Mouse (Mus musculus): ENCODE results near the gene Nktr.

The Nktr gene

DNA sequence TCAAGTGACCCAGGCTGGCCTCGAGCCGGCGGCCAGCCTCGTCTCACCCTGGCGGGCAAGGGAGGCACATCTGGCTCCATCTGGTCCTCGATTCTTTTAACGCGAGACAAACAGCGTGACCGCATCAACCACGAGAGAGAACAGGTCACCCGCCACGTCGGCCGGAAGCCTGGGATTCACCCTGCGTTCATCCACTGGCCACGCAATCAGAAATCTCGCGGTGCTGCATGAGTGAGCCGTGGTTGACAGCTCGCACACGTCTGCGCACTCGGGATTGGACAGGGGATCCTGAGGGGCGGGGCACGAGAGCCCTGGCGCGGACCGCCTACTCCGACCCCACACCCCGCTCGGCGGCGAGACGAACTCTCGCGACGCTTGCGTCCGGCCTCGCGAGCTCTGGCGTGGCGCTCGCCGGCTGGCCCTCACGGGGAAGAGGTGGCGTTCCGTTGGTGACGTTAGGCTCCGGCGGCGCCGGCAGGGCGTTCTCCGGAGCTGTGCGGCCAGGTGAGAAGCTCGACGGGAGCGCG, at the start of gene Nktr:
Gene Nktr, plus strand, starts transcription at position 378 of the 527 bp plus-strand sequence.
- DNase-seq (ENCODE audit: low spot score): peak; percentile 98

DNA sequence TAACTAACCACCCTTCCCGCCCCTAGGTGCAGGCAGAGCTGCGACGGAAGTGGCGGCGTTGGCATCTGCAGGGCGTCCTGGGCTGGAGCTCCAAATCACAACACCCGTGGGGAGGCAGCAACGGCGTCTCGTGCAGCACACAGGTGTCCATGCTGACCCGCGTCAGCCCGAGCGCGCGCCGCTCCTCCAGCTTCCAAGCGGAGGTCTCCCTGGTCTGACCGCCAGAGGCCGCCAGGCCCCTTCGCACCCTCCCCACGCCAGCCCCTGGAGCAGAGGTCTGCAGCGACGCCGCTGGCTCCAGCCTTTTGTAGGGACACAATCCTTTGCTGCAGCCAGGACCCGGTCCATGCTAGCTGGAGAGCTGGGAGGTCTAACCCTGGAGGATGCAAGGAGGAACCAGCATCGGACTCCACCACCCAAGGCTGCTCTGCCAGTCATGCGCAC, 49.6 kb upstream of the Nktr start:
- DNase-seq (ENCODE audit: low spot score): peak; percentile 73

- peak; percentile 19 for DNase-seq (ENCODE audit: low spot score)
Observed at GRCm38 (mm10) chr9:121671300-121671699, 47.7 kb upstream of the Nktr start.

DNA sequence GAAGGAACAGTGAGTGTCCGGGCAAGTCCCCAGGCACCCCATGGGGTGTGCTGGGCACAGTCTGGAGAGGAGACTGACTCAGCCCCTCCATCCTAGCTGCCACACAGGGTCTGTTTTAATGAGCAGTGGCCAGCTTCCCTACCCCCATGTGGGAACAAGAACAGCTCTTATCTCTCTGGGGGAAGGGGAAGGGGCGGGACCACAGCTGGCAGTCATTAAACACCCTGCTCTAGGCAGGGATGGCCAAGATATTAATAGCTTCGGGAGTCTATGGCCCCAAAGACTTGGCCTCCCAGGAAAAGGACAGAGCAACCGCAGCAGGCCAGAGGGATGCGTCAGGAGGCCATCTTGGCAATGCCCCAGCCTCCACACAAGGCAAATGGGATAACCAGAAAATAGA, 46.7 kb upstream of the Nktr start:
- no peak for DNase-seq (ENCODE audit: low spot score)

DNA sequence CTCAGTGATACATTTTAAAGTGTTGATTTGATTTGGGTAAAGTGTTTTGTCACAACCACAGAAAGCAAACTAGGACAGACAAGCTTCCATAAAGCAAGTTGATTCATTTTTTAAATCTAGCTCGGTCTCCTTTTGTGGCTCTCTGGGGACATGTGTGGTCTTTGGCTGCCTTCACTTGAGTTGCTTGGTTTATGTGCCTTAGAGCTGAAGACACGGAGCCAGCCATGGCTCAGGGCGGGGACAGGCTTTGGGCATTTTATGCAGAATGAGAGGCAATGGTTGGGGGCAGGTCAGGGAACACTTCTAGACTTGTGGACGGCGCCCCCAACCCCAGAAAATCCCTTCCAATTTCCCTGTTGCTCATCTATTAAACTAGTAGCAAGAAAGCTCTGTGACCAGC, 45.3 kb upstream of the Nktr start:
- DNase-seq (ENCODE audit: low spot score): no peak

- DNase-seq (ENCODE audit: low spot score): no peak
Observed at GRCm38 (mm10) chr9:121675011-121675410, 44.0 kb upstream of the Nktr start.

DNA sequence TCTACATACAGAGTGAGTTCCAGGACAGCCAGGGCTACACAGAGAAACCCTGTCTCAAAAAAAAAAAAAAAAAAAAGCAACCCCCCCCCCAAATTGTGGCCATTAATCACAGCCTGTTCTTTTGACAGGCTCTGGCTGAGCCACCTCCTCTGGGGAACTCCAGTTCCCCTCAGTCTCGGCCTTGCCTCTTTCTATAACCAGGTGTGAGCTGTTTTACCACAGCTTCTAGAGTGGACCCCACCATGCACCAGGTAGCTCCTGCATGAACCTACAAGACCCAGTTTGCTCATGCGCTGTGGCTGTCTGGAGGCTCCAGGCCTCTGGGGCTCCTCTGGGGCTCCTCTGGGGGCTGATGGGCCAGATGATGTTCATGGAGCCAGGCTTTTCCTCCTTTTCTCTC, 43.4 kb upstream of the Nktr start:
- DNase-seq (ENCODE audit: low spot score): no peak

- no peak for DNase-seq (ENCODE audit: low spot score)
Observed at GRCm38 (mm10) chr9:121677069-121677468, 41.9 kb upstream of the Nktr start.

DNA sequence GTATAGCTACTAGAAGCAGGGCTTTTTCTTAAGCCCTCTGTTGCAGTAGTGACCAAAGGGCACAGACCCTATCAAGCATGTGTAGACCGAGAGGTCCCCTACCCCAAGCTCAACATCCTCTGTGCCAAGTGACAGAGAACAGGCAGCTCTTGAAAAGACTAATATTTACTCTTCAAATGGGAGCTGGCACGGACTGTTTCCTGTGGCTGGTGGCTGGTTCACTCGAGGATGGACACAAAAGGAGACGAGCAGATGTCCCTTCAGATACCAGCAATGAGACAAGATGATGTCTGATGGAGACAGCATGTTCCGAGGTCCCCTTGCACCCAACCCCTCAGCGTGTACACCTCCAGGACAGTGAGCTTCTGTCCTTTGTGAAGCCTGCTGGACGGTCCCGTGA, 41.5 kb upstream of the Nktr start:
- DNase-seq (ENCODE audit: low spot score): no peak

DNA sequence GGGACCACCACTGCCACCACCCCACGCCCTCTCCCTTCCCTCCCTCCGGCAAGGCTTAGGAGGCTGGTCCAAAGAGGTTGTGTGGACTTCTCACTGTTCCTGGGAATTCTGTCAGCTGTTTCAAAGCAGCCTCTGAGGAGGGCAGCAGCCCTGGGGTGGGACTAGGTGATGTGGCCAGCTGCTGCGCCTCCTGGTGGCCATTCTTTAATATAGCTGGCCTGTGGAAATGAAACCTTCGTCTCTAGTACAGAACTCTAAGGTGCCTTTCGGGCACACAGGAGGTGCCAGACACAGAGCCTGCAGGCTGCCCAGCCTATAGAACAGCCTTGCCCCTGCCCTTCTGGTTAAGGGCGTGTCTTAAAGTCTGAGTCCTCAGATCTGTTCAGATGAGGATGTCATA, 39.4 kb upstream of the Nktr start:
- DNase-seq (ENCODE audit: low spot score): peak; percentile 41

DNA sequence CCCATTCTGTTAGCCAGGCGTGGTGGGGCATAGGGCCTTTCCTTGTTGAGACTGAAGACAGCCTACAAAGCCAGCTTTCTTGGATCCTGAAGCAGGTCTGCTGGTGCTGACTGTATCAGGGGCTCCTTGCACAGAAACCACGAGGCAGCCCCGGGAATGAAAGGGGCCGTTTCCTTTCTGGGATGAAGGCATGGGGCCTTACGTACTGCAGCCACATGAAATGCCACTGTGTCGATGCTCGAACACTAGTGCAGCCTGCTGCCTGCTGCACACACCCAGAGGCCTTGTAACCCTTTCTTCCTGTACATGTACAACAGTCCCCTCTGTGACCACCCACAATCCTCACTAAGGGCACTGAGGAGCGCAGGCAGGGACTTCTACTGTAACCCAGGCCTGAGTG, 37.8 kb upstream of the Nktr start:
- no peak for DNase-seq (ENCODE audit: low spot score)

GRCm38 (mm10) chr9:121682037-121682680, 36.8 kb upstream of the Nktr start:
- DNase-seq (ENCODE audit: low spot score): no peak

GRCm38 (mm10) chr9:121684702-121685101, 34.3 kb upstream of the Nktr start:
- no peak for DNase-seq (ENCODE audit: low spot score)

- no peak for DNase-seq (ENCODE audit: low spot score)
Observed at GRCm38 (mm10) chr9:121690200-121690651, 28.7 kb upstream of the Nktr start.

- no peak for DNase-seq (ENCODE audit: low spot score)
Observed at GRCm38 (mm10) chr9:121690734-121691133, 28.2 kb upstream of the Nktr start.

GRCm38 (mm10) chr9:121694736-121695135, 24.2 kb upstream of the Nktr start:
- DNase-seq (ENCODE audit: low spot score): no peak

DNA sequence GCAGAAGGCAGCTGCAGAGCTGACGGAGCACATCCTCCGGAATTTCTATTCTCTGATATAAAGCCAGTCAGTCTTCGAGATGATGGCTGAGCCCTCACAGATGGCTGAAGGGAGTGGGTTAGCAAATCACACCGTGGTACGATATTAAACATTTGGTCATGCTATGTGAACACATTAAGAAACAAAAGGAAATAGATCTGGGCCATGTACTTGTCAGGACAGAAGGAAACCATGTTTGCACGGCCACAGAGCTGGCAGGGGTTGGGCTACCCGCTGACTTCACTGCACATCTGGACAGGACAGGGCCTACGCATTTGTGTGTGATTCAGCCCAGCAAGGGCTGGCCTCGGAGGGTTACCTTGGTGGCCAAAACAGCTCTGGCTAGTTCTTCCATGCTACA, 22.3 kb upstream of the Nktr start:
- no peak for DNase-seq (ENCODE audit: low spot score)

DNA sequence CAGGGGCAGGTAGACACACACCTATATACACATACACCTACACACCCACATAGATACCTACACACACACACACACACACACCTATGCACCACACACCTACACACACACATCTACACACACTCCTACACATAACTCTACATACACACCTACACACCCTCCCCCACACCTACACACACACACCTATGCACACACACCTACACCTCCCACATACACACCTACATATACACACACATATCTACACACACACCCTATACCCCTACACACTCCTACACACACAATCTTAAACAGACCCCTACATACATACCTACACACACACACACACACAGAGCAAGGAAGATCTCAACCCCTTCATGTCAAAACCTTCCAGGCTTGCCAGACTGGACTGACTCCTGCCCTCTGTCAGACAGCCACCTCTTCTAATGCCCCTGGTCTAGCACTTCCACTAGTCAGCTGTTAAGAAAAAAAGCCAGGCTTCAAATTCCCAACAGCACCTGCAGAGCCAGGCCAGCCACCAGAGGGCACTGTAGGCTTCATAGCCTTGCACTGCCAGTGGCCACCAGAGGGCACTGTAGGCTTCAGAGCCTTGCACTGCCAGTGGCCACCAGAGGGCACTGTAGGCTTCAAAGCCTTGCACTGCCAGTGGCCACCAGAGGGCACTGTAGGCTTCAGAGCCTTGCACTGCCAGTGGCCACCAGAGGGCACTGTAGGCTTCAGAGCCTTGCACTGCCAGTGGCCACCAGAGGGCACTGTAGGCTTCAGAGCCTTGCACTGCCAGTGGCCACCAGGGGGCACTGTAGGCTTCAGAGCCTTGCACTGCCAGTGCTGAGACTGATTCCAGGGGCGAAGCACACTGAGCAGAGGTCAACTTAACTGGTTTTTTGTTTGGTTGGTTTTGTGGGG, 21.6 kb upstream of the Nktr start:
- DNase-seq (ENCODE audit: low spot score): peak; percentile 51

- no peak for DNase-seq (ENCODE audit: low spot score)
Observed at GRCm38 (mm10) chr9:121704261-121704645, 14.7 kb upstream of the Nktr start.

- peak; percentile 87 for DNase-seq (ENCODE audit: low spot score)
Observed at GRCm38 (mm10) chr9:121704646-121705625, 14.0 kb upstream of the Nktr start, which contains the start of gene Sec22c. Sec22c (minus strand) TSS chr9:121705490.

- DNase-seq (ENCODE audit: low spot score): no peak
Observed at GRCm38 (mm10) chr9:121706029-121706675, 12.8 kb upstream of the Nktr start.
